Comparison of ENCODE assay signal across 18 mouse cellular contexts in genomic region chr7:81516154-81517030, GRCm38 (mm10). TPM values are rescaled to one million over a fixed set of nuclear protein-coding genes. Genes with fewer than 3 reads are reported as not detected.
DNase-seq lines count a peak whose midpoint lies in the region; ATAC-seq lines count a peak whose summit lies in the region.
"Had no signal": no experiment of that assay in that cellular context is flagged by ENCODE, and none has a peak within 500 bp of the region (broad histone marks: within the 10 kb centered on the region; RNA-seq: fewer than 3 reads in every experiment).

No protein-coding gene starts in this region.

- H3K4me3 ChIP-seq in kidney, embryonic 15.5 days (replicated peaks) = no peak overlapping the region
- H3K4me3 ChIP-seq: erythroblast, embryonic 14.5 days; midbrain, embryonic 13.5 days had no signal

- no peaks in the 10 kb centered on the region for H3K9me3 ChIP-seq in kidney, embryonic 15.5 days (replicated peaks)
- H3K9me3 ChIP-seq: midbrain, embryonic 13.5 days had no signal

- 59% methylated on average over 6 of the region's 6 CpGs for WGBS in kidney, embryonic 15.5 days

- no peaks in the 10 kb centered on the region for H3K36me3 ChIP-seq in kidney, embryonic 15.5 days
- H3K36me3 ChIP-seq: midbrain, embryonic 13.5 days had no signal

- H3K4me1 ChIP-seq in kidney, embryonic 15.5 days = peaks cover 9% of the 10 kb centered on the region
- H3K4me1 ChIP-seq: midbrain, embryonic 13.5 days had no signal

- DNase-seq in kidney, adult 8-10 months = peak; percentile 36 to 39
- DNase-seq in kidney, adult 18-20 months = no peak
- DNase-seq in right cerebral cortex, adult 2 months (ENCODE audit: low spot score in 2 of 2) = peak; percentile 51 to 65
- DNase-seq in right cerebral cortex, postnatal 14 days = no peak
- peak; percentile 15 for DNase-seq in thymus, postnatal 25 days
- DNase-seq in gastrocnemius, postnatal 10 days = no peak
- DNase-seq: adrenal gland, postnatal 36 days; cerebellum, adult 11 months; lung, postnatal 4 days had no signal

- no peak overlapping the region for H3K9ac ChIP-seq in kidney, embryonic 15.5 days
- H3K9ac ChIP-seq: liver, embryonic 14.5 days; midbrain, embryonic 13.5 days had no signal

- H3K27ac ChIP-seq in kidney, embryonic 15.5 days = peak overlapping the region; percentile 4; the same call in 1 of the 2 replicates
- H3K27ac ChIP-seq: liver, embryonic 14.5 days; midbrain, embryonic 13.5 days had no signal

- peak; percentile 43 for ATAC-seq in kidney, embryonic 15.5 days (replicated peaks; ENCODE audit: low FRiP score)
- ATAC-seq: intestine, embryonic 16.5 days; midbrain, embryonic 13.5 days had no signal

- H3K4me2 ChIP-seq in kidney, embryonic 15.5 days = no peak overlapping the region
- H3K4me2 ChIP-seq: midbrain, embryonic 13.5 days had no signal

- no peaks in the 10 kb centered on the region for H3K27me3 ChIP-seq in kidney, embryonic 15.5 days
- H3K27me3 ChIP-seq: midbrain, embryonic 13.5 days had no signal

RNA-seq across cellular contexts. Expression of gene BC048679, which starts 18.3 kb away (rescaled TPM):
- not detected in 2 replicates for polyA plus RNA-seq in kidney, embryonic 15.5 days (2015; fragmentation: Nextera tagmentation; extraction: Ambion mirVana)
- total RNA-seq in gastrocnemius, postnatal 10 days (2021) = not detected
- total RNA-seq: adrenal gland, postnatal 36 days; hematopoietic stem cell, adult 5-6 weeks; left cerebral cortex, adult 8-10 months had no signal
- polyA plus RNA-seq: erythroblast, embryonic 14.5 days; intestine, embryonic 16.5 days; liver, embryonic 14.5 days; midbrain, embryonic 13.5 days; neural tube, embryonic 11.5 days; urinary bladder, adult 2 months had no signal

RNA-seq across cellular contexts. Expression of gene Ap3b2, which starts 22.7 kb away (rescaled TPM):
- polyA plus RNA-seq in kidney, embryonic 15.5 days (2015; fragmentation: Nextera tagmentation; extraction: Ambion mirVana) = 1.2 and 2.6 TPM in 2 replicates
- 1 to 10 TPM; 4.5 to 4.9 TPM for total RNA-seq in gastrocnemius, postnatal 10 days (2021)
- total RNA-seq: hematopoietic stem cell, adult 5-6 weeks had no signal
- polyA plus RNA-seq: erythroblast, embryonic 14.5 days had no signal

RNA-seq across cellular contexts. Expression of gene Fsd2, which starts 50.4 kb away (rescaled TPM):
- polyA plus RNA-seq in kidney, embryonic 15.5 days (2015; fragmentation: Nextera tagmentation; extraction: Ambion mirVana) = 0.25 and 0.63 TPM in 2 replicates
- 100 to 1,000 TPM; 195 to 220 TPM for total RNA-seq in gastrocnemius, postnatal 10 days (2021)
- polyA plus RNA-seq: erythroblast, embryonic 14.5 days had no signal

RNA-seq across cellular contexts. Expression of gene Whamm, which starts 54.7 kb away (rescaled TPM):
- polyA plus RNA-seq in kidney, embryonic 15.5 days (2015; fragmentation: Nextera tagmentation; extraction: Ambion mirVana) = 3.9 and 4.6 TPM in 2 replicates
- total RNA-seq in gastrocnemius, postnatal 10 days (2021) = 1 to 10 TPM; 5.9 to 6.5 TPM

Comparison
In these comparisons a context has a peak if more than half of its experiments do, and no peak if none do; other contexts are left out.
1. DNase-seq: peak in kidney, adult 8-10 months (2 of 2), right cerebral cortex, adult 2 months (2 of 2) and thymus, postnatal 25 days (single experiment); none in kidney, adult 18-20 months (single experiment), right cerebral cortex, postnatal 14 days (single experiment) and gastrocnemius, postnatal 10 days (single experiment).